Mouse (Mus musculus): ENCODE measurements around the gene Col5a1.

GRCm38 (mm10) chr2:27861576-27862238 is 24.5 kb upstream of the Col5a1 start:
- TF ChIP-seq CTCF (IDR thresholded peaks at IDR 0.05; ENCODE audit: low read depth, low read length) (no peak), TAL1 (conservative IDR thresholded peaks at IDR 0.05; ENCODE audit: low read depth, low read length) (no peak)
